Mouse (Mus musculus) spleen, adult 18-20 months (tissue): ENCODE measurements around the gene Ggt1.

Source experiments
- DNase-seq, 2 experiments: peaks; one replicate each; pipeline ENCODE4 v3.0.0; 2022; ENCODE audit warnings: mixed read lengths in 2 of 2

The Ggt1 gene

DNA sequence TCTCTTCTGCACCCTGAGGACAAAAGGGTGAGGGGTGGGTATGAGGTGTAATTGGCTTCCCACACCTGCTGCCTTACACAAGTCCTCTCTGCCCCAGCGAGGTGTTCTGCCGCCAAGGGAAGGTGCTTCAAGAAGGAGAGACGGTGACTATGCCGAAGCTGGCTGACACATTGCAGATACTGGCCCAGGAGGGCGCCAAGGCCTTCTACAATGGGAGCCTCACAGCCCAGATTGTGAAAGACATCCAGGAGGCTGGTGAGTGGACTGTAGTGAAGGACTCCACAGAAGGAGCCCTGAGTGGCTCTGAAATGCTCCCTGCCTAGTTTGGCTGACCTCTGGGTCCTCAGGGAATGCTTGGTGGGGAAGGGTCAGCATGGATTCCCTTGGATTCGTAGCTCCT is 17.7 kb downstream of the Ggt1 start:
- no peak for DNase-seq

DNA sequence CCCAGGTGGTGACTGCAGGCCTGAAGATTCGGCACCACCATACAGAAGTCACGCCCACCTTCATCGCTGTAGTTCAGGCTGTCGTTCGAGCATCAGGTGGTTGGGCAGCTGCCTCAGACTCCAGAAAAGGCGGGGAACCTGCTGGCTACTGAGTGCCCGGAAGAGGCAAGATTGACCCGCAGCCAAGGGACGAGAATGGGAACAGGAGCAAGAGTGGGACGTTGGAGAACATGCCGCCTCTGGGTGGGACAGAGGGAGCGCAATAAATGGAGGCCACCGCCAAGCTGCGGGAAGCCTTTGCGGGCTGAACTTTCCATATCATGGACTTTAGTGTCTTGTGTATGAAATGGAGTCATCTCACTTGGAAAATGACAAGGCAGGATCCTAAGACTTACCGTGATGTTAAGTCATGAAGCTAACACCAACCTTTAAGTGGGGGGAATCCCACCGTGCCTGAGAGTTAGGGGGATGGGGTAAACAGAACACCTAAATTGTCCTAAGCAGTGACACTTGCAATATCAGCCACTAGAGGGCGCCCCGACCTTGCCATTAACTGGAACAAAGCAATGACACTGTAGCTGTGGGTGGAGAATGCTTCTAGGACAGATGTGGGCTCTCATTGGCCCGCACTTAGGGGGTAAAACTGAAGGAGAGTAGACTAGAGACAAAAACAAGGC is 24.6 kb downstream of the Ggt1 start:
- peak; percentile 71 to 92 for DNase-seq

DNA sequence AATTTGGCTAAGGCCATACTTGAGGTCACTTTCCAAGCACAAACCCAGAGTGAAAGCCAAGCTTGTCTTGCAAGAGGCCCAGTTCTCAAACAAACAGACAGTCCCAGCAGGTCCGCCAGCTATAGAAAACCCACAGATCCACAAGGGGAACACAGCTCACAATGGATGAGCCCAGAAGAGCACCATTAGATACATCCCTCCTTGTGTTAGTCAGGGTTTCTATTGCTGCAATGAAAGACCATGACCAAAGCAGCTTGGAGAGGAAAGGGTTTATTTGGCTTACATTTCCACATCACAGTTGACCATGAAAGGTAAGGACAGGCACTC is 25.1 kb downstream of the Ggt1 start:
- DNase-seq, result no peak

DNA sequence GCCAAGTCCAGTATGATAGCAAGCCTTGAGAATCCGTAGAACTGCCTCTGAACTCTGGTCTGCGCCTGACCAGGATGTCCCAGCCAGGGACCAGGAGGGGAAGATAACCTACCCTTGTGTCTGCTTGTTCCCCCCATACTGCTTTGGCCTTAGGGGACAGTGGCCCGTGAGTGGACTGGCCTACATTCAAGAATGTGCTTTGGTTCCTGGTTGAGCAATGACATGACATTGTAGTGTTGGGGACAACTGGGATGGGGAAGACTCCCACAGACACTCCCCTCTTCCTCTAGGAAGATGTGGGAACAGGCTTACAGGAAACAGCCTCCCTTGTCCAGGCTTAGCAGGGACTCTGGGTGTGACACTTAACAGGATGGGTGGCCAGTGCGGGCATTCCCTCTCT is 26.4 kb downstream of the Ggt1 start:
- no peak for DNase-seq

DNA sequence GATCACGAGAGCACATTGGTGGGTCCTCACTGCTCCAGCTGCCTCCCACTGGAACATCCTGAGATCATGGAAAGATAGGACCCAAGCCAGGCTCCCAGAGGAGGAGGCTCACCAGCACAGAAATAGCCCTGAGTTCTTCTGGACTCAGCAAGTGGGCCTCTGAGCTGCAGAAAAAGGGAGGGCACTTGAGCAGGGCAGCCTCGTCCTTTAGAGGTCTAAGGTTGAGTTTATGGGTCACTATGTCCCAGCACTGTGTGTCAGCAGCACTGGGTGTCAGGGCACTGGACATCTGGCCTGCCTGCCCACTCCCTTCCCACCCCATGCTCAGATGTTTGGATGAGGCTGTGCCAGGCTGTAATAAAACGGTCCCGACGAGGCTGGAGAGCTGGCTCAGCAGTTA is 26.9 kb downstream of the Ggt1 start:
- no peak for DNase-seq

DNA sequence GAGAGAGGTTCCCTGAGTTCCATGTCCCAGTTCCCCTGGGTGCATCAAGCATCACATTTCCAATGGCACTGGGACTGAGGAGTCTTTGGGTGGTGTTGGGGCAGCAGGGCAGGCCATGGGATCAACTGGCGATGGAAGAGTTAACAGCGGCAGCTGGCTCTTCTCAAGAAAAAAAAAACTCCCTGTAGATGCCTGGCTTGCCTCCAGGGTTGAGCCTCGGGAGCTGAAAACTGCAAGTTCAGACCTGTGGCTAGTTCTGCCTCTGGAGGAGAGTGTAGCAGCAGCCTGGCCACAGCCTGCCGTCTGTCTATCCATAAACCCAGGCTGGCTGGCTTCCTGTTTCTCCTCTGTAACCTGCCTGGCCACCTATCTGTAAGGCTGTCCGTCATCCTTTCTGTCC is 27.7 kb downstream of the Ggt1 start, which contains the start of gene Ggt5:
Gene Ggt5, plus strand, starts transcription at position 212 of the 400 bp plus-strand sequence.
- peak in 1 of 2 experiments; percentile 30 for DNase-seq

DNA sequence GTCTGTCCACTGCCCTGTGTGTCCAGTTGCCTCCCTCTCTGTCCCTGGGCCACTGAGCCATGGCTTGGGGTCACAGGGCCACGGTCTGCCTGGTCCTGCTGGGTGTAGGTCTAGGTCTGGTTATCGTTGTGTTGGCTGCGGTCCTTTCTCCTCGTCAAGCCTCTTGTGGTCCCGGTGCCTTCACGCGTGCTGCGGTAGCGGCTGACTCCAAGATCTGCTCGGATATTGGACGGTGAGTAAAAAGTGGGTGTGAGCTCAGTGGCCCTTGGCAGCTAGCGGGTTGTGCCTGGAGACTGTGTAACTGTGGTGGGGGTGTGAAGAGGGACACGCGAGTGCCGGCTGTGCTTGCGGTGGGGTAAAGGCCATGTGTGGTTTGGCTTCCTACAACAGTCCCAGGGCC is 28.2 kb downstream of the Ggt1 start:
- DNase-seq, result peak in 1 of 2 experiments; percentile 44

DNA sequence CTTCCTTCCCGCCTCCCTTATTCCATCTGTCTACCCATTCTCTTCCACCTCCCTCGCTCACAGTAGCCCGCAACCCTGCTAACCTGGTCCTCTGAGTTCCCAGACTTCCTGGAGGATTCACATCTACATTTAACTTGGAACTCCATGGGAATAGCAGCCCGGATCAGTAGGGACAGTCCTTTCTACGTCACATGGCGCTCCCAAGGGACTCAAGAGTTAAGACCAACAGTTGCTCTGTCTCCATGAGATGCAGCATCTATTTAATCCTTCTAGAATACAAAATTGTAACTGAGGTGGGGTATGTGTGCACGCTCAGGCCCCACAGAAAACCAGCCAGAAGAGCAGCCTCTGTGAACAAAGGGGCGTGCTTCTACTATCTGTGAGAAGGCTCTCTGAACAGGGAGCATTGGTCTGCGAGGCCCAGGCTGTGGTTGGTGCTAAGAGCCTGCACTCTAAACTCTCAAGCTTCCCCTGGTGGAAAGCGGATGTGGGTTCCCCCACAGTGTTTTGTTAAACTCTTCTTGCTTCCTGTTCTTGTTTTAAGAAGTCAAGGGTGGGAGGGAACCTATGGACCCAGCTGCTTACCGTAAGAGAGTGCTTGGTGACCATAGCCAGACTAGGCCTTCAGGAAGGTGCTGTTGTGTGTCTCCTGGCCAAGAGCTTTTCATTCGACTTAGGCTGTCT is 29.9 kb downstream of the Ggt1 start:
- peak; percentile 71 to 81 for DNase-seq

DNA sequence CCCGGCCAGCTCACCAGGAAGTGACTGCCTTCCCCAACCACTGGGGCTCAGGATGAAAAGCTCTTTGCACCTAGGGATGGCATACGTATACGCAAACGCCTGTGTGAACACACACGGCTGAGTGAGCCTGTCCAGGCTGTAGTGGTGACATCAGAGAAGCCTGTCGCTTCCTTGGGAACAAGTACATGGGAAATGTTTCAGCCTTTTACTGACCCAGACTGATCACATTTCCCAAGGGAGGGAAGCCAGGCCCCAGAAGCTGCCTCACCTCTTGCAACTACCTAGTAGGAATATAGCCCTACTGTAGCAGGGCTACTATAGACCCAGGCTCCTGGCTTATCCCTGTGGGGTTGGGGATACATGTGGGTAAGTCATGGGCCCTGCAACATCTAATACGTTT is 31.2 kb downstream of the Ggt1 start:
- DNase-seq, result peak in 1 of 2 experiments; percentile 32

DNA sequence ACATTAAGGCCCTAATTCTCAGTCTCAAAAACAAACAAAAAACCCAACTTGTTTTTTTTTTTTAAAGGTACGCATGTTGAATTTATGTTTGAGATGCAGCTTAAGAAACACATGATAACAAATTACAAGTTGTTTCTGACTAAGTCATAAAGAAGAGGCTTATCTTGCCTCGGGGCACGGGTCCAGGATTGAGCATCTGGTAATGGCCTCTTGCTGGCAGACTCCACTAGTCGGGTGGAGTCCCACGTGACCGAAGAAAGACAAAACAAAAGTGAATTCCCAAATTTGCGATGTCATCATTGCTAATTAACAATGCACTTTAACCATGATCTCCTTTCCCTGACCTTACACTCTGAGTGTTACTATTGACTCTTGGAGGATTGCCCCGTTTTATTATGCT is 34.6 kb downstream of the Ggt1 start:
- DNase-seq, result no peak

DNA sequence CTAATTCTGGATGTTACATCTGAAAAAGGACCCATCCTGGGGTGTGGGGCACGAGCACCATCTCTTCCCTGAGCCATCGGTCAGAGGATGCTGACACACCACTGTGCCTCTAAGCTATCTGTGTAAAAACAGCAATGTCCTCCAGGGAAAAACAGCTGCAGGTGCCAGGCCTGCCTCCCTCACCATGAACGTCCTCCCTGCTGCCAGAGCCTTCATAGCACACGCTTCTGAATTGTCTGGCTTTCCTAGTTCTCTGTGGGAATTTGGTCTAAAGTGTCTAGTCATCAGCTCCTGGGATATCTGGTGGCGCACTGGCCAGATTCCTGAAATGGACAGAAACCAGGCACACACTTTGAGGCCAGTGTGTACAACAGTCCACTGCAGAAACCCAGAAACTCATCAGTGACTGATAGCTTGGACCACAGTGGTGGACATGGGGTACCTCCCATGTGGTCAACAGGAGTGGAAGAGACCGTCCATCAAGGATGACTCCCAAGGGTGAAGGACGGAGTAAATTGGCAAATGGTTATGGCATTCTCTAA is 38.9 kb downstream of the Ggt1 start:
- no peak for DNase-seq

DNA sequence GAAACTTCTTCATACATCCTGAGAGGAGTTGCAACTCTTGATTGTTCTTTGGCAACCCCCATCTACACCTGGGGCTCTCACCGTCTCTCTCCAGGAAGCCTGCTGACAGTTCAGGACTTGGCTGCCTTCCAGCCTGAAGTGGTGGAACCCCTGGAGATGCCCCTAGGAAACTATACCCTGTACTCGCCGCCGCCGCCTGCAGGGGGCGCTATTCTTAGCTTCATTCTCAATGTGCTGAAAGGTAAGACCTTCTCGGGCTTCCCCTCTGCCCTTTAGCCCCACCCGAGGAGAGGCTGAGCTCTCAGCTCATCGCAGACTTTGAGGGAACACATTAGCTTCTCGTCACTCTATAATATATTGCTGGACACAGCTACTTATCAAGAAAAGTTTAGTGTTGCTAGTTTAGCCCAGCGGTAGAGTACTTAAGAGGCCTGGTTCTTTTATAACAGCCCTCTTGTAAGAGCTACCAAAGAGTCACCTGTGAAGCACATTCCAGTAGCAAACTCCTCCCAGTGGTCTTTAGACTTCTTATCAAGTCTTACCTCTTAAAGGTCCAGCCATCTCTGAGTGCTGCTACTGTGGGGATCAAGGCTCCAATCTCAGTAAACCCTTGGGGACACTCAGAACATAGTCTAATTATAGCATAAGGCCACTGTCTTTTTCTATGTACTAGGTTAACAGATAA is 43.9 kb downstream of the Ggt1 start:
- DNase-seq, result peak in 1 of 2 experiments; percentile 31

DNA sequence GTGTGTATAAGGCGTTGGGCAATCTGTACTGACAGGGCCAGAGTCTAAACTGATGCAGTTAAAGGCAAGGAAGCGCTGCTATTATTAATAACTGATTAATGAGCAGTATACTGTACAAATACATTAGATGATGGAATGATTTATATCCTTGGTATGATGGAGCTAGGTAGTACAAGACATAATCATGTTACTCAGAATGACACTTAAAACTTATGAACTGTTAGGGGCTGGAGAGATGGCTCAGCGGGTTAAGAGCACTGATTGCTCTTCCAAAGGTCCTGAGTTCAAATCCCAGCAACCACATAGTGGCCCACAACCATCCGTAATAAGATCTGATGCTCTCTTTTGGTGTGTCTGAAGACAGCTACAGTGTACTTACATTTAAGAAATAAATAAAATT is 45.8 kb downstream of the Ggt1 start:
- DNase-seq, result no peak

DNA sequence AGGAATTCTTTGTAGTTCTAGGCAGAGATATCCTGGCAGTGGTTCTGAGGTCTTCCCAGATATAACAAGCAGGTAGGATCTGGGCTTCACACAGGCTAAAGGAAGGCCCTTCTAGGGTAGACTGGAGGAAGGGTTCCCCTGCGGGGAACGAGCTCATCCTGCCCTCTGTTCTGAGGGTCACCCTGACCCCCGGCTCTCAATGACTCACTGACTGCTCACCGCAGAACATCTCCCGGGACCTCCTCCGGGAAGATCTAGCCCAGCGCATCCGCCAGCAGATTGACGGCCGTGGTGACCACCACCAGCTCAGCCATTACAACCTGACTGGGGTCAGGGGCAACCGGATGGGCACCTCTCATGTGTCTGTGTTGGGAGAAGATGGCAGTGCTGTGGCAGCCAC is 47.6 kb downstream of the Ggt1 start:
- no peak for DNase-seq

DNA sequence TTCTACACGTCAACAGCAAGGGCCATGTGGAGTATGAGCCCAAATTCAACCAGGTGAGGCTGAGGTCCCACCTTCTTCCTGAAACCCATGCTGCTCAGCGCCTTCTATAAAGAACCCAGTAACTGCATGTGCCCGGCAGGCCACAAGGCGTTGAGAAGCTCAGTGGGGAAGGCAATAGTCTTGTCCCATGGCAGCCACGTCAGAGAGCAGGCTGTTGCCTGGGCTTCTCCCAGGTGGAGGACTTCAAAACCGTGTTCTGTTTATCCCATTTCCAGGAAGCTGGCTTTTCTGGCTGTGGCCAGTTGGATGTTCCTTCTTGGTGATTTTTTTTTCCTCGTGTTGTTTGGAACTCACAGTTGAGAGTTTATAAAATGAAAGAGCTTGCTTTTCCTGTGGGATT is 49.1 kb downstream of the Ggt1 start:
- DNase-seq, result no peak

DNA sequence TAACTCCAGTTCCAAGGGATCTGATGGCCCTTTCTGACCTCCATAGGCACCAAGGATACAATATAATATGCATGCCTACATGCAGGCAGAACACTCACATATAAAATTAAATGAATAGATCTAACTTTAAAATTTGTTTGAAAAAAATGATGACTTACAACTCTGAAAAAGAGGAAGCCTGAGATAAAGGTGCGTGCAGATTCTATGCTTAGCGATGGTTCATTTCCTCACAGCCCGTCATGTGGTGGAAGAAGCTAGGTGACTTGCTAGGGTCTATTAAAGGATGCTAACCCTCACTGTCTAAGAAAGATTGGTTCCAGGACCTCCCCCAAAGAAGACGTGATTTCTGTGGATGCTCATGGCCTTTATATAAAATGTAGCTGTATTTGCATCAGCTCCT is 54.6 kb downstream of the Ggt1 start:
- no peak for DNase-seq

DNA sequence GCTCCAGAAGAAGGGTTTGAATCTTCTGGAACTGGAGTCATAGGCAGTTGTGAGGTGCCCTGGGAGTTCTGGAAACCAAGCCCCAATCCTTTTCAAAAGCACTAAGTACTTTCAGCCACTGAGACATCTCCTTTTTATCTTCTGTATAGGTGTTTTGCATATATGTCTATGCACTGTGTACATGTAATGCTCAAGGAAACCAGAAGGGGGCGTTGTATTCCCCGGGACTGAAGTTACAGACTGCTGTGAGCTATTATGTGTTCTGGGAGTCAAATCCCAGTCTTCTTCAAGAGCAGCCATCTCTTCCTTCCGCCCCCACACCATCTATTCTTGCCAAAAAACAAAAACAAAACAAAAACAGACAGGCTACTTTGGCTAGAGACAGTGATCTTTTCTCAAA is 59.4 kb downstream of the Ggt1 start:
- no peak for DNase-seq

DNA sequence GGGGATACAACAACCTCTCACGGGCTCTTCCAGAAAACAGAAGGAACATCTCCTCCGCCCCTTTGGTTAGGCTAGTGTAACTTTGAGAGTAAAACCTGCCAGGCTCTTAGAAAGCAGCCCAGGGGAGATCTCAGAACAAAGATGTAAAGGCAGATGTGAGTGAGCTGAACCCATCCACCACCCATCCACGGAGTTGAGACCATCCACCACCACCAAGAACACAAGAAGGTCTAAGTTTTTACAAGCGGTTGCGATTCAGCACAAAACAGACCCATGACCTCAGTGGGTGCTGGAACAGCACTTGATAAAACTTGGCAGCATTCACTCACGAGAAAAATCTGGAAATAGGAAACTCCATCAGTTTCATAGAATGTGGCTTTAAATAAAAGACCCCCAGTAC is 64.5 kb downstream of the Ggt1 start:
- no peak for DNase-seq

DNA sequence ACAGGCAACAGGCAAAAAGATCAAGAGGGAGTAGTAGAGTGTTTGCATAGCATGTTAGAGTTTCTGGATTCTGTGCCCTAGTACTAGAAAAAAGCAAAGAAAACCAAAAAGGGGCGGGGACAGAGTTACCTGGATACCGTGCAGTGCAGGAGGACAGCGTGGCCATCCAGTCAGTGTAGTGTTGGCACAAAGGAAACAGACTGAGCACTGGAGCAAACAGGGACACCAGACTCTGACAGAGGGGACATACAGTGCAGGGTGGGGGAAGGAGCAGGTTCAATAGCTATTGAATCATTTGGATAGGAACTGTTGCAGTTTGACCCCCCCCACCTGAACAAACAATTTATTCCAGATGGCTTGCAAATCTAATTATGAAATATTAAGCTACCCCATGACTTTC is 65.6 kb downstream of the Ggt1 start:
- DNase-seq, result no peak

DNA sequence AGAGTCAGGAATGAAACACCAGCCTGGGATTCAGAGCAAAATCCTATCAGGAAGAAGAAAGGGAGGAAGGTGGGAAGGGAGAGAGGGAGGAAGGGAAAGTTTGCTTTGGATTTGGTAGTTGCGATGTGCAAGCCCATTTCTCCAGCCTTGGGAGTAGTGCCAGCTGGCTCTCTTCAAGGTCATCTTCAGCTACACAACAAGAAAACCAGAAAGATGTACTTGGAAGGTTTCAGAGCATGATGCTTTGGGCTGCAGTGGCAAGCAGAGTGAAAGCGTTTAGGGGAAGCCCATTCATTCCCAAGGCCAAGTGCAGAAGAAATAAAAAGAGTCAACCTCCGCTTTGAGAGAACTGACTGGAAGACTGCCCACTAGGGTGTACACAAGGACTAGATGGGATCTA is 66.1 kb downstream of the Ggt1 start:
- no peak for DNase-seq

DNA sequence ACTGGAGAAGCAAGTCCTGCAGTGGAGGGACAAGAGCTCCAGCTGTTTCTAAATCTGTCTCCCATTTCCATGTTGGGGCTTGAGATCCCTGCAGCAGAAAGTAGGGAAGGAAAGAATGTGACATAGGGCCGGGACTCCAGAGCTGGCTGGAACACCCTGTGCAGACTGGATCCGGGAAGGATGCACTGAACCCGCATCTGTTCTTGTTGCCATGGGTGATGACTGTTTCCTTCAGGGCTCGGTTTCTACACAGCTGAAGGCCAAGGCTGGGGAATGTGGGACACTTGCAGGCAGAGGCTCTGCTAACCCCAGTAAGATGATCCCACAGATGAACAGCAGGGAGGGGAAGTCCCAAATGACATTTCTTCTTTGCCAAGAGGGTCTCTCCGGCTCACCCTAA is 71.2 kb downstream of the Ggt1 start:
- no peak for DNase-seq

DNA sequence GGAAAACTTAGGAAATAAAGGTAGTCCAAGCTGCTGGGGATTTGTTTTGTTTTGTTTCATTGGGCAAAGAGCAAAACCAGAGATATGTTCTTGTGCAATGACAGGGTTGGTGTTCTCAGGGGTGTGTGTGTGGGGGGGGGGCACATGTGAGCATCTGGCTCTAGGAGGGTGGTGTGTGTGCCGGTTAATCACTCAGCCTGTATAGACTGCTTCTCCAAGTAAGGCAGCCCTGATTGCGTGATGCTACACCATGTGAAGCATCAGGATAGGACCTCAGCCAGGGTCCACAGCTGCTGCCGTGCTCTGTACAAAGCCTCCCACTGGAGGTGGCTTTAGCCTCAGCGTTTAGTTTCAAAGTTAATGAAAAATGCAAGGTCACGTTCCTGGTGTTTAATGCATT is 71.6 kb downstream of the Ggt1 start:
- no peak for DNase-seq

DNA sequence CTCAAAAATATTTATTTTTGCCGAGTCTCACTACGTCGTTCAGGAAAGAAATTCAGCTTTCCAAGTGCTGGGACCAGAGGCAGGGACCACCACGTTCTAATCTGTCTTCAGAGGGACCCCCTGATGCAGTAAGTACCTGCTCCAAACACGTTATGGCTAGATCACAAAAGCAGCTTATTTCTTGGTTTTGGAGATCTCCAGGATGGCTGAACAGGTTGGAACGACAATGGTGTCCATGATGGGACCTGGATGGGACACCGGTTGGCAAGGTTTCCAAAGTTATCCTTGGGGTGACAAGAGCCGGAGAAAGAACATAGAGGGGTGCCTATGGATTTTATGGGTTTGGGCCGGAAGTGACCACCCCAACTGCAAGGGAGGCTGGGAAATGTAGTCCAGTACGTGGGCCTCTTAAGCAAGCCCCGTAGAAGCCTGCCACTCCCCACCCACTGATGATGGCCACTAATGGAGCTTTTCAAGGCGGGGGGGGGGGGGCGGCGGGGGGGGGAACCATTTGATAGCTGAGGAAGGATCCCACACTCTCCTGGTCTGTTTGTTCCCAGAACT is 72.3 kb downstream of the Ggt1 start:
- no peak for DNase-seq

DNA sequence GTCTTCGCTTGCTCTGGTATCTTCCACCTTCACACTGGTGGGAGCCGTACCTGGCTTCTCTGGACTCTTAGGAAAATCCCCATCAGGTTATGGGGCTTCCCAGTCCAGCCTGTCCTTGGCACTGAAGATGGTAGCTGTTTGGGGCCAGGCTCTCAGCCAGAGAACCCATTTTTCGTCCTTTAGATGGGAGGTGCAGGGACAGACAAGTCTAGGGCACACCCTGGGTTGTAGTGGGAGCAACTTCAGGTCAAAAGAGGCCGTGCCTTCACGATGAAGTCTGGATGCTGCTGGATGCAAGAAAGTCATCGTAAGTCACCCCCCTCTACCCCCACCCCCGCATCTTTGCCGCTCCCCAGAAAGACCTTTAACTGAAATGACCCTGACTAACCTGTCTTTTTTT is 73.2 kb downstream of the Ggt1 start:
- DNase-seq, result no peak
